Mouse (Mus musculus) intestine, embryonic 14.5 days (tissue): Measurements from ENCODE around the gene Spin2f. TPM values are rescaled to one million over a fixed set of nuclear protein-coding genes. Genes with fewer than 3 reads are reported as not detected.
"Not testable (repeated sequence)": the region's sequence is repeated elsewhere in the genome, so short reads cannot be mapped to it uniquely, and the experiment has no call there.

Experiments
- ATAC-seq: fragments of 200-750 bp; cut with Nextera tagmentation; replicated peaks from 2 replicates; pipeline ENCODE4 v1.8.0; 2017; ENCODE audit warnings: low read depth, moderate number of reproducible peaks, moderate TSS enrichment, moderate library complexity; ENCODE audit not compliant: low FRiP score, low TSS enrichment
- DNase-seq: peaks from one replicate; pipeline ENCODE4 v3.0.0-alpha.2; 2018; ENCODE audit warnings: low spot score
- H3K27ac ChIP-seq: fragments of 300-500 bp; sonication (generic); 2 replicates; pipeline ENCODE4 v1.5.1; 2014; ENCODE audit warnings: low read depth, mild to moderate bottlenecking, control low read depth
- H3K27me3 ChIP-seq: fragments of 300-500 bp; sonication (generic); replicated peaks from 2 replicates; pipeline ENCODE4 v1.6.1; 2014; ENCODE audit warnings: low read length, control low read depth; ENCODE audit not compliant: control insufficient read depth, insufficient read depth
- H3K36me3 ChIP-seq: fragments of 300-500 bp; sonication (generic); 2 replicates; pipeline ENCODE4 v1.6.1; 2014; ENCODE audit warnings: low read length, control low read depth; ENCODE audit not compliant: control insufficient read depth, insufficient read depth
- H3K4me1 ChIP-seq: fragments of 300-500 bp; sonication (generic); replicated peaks from 2 replicates; pipeline ENCODE4 v1.6.1; 2014; ENCODE audit warnings: low read length, control low read depth, mixed read lengths; ENCODE audit not compliant: control insufficient read depth, insufficient read depth
- H3K4me2 ChIP-seq: fragments of 300-500 bp; sonication (generic); 2 replicates; pipeline ENCODE4 v1.6.1; 2014; ENCODE audit warnings: low read length
- H3K4me3 ChIP-seq: fragments of 300-500 bp; sonication (generic); 2 replicates; pipeline ENCODE4 v1.5.1; 2014; ENCODE audit warnings: low read depth, low read length, control low read depth, mixed read lengths
- H3K9ac ChIP-seq: fragments of 300-500 bp; sonication (generic); 2 replicates; pipeline ENCODE4 v1.6.1; 2014; ENCODE audit warnings: mild to moderate bottlenecking, low read length
- H3K9me3 ChIP-seq: fragments of 300-500 bp; sonication (generic); 2 replicates; pipeline ENCODE4 v1.6.1; 2016; ENCODE audit warnings: low read length, control low read depth; ENCODE audit not compliant: control insufficient read depth
- WGBS: fragments of 180-500 bp; shearing (Covaris S2); extraction: QIAGEN DNeasy Blood & Tissue Kit; methylation state at CpG from one replicate; pipeline ENCODE4 v1.1.7; 2014; 5-methylcytosine and 5-hydroxymethylcytosine counted together
- polyA plus RNA-seq: library from polyadenylated mRNA; unstranded; fragments of >200 nt; fragmentation: Nextera tagmentation; extraction: Ambion mirVana; gene quantifications from 2 replicates; pipeline ENCODE4 v1.2.1, GENCODE M21; 2014

Gene Spin2f
- not detected in 2 replicates for polyA plus RNA-seq

DNA sequence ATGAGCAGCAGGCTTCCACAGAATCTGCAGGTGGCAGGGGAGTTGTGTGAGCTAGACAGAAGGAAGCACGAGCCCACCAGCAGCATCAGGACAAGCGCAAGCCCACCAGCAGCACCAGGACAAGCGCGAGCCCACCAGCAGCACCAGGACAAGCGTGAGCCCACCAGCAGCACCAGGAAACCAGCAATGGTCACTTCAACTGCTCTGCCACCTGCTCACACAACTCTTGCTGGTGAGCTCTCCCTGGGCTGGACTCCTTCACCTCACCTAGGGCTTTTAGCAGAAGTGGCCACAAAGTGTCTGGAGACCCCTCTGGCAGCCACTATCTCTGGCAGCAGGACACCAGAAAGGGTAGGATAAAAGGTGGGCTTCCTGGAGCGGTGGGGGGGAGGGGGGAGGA, at the start of gene Spin2f:
Gene Spin2f, plus strand, starts transcription at position 301 of the 400 bp plus-strand sequence.
- not testable (repeated sequence) for H3K36me3 ChIP-seq, H3K9me3 ChIP-seq, DNase-seq, H3K27me3 ChIP-seq, H3K4me1 ChIP-seq, ATAC-seq, H3K9ac ChIP-seq, H3K4me3 ChIP-seq, H3K4me2 ChIP-seq, H3K27ac ChIP-seq
- 44% methylated on average over 1 of the region's 6 CpGs for WGBS

DNA sequence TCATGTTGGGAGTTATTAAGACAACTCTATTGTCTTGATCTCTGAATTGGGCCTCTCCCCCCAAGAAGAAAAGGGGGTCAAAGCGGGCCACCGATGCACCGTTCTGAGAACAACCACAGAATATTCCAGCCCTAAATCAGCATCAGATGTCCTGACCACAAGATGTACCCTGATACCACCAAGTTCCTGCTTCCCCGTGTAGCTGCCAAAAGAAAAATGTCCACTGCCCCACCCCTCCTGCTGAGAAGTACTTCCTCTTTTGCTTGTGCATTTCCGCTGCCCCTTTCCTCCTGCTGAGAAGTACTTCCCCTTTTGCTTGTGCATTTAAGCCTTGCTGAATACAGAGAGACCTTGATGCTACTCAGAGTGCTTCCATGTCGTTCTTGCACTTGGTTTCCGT, 41.6 kb upstream of the Spin2f start:
- H3K4me2 ChIP-seq, H3K9ac ChIP-seq, H3K4me3 ChIP-seq, ATAC-seq, H3K27me3 ChIP-seq, H3K9me3 ChIP-seq, H3K27ac ChIP-seq, H3K36me3 ChIP-seq, H3K4me1 ChIP-seq, DNase-seq: not testable (repeated sequence)
- WGBS, result 88% methylated on average over 7 of the region's 7 CpGs

DNA sequence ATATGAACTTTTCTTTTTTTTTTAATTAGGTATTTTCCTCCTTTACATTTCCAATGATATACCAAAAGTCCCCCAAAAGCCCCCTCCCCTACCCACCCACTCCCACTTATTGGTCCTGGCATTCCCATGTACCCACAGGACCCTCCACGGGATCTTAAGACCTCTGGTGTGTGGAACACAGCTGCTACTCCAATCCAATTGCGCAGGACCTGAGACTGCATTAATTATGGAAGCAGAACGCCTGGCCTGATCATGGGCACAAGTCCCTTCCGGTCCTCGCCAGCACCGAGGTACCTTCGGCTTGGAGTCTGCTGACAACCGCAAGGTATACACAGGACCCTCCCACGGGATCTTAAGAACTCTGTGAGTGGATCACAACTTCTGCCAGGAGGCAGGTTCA, 30.2 kb upstream of the Spin2f start:
- H3K9me3 ChIP-seq, H3K27me3 ChIP-seq, H3K36me3 ChIP-seq, H3K4me3 ChIP-seq, ATAC-seq, H3K4me2 ChIP-seq, H3K9ac ChIP-seq, H3K27ac ChIP-seq, H3K4me1 ChIP-seq, DNase-seq: not testable (repeated sequence)
- WGBS, result 87% methylated on average over 9 of the region's 9 CpGs

DNA sequence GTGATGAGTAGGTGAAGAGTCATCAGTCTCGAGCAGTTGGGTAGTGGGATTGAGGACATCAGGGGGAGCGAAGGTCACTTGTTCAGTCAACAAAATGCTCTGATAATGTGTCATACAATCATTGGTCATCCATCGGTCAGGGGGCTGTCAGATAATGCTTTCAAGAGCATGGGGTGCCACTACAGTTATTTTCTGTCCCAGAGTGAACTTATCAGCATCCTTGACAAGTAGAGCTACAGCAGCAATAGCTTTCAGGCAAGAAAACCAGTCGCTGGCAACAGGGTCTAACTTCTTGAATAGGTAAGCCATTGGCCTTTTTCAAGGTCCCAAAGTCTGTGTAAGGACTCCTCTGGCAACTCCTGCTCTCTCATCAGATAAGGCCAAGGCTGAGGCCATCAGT, 18.6 kb upstream of the Spin2f start:
- DNase-seq, H3K9me3 ChIP-seq, H3K9ac ChIP-seq, H3K4me3 ChIP-seq, ATAC-seq, H3K27ac ChIP-seq, H3K4me2 ChIP-seq, H3K27me3 ChIP-seq, H3K36me3 ChIP-seq, H3K4me1 ChIP-seq: not testable (repeated sequence)
- WGBS, result 68% methylated on average over 4 of the region's 4 CpGs

DNA sequence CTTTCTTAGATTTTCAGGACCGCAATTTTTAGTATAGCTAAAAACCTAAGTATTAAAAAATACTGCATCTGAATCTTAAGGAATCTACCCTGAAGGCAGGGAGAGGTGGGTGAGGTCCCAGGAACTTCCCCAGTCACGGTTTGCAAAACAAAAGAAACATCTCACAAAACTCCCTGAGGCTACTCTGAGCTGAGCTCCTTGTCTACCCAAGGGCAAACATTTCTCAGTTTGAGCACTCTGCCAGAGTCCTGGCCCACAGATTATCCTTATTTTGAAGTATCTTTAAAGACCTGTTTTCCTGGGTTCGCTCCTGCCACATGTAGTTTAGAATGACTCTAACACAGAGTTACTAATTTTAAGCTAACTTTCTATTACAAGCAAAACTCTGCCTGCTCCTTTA, 11.9 kb upstream of the Spin2f start:
- not testable (repeated sequence) for H3K36me3 ChIP-seq, H3K27ac ChIP-seq, H3K4me1 ChIP-seq, H3K9me3 ChIP-seq, DNase-seq, H3K4me2 ChIP-seq, H3K27me3 ChIP-seq, H3K4me3 ChIP-seq, ATAC-seq, H3K9ac ChIP-seq
- 82% methylated on average over 3 of the region's 3 CpGs for WGBS

Other genes with a start within 250 kb of the Spin2f start
- not detected in 2 replicates for gene Btbd35f29, start 136.2 kb upstream of the Spin2f start, polyA plus RNA-seq
- gene Btbd35f26, start 82.6 kb downstream of the Spin2f start, polyA plus RNA-seq, result not detected in 2 replicates
- gene Btbd35f19, start 130.0 kb downstream of the Spin2f start, polyA plus RNA-seq, result not detected in 2 replicates